Mouse (Mus musculus) heart, postnatal 10 days (tissue): Measurements from ENCODE around the gene Stxbp2. TPM values are rescaled to one million over a fixed set of nuclear protein-coding genes. Genes with fewer than 3 reads are reported as not detected.

ENCODE experiments used
- DNase-seq, 2 experiments: peaks; one replicate each; pipeline ENCODE4 v3.0.0; 2021
- intact Hi-C: fragments of 180-260 bp; cut with DNase I; formaldehyde crosslinking; loops from one replicate; pipeline ENCODE4 v1.15.1; 2025
- total RNA-seq, 2 experiments: library from RNA; stranded (reverse); gene quantifications; 2 replicates each; pipeline ENCODE4 v1.2.3; 2021

The Stxbp2 gene
- total RNA-seq, 2 experiments from 2014 or later, result 13.9 to 14.0 TPM

- DNase-seq, result no peak
- intact Hi-C loops, result loop anchor here (10.0 kb wide), 1 partner anchor 628 kb away; the partner anchor contains the start of genes Ctxn1 and Snapc2
These were observed 3.8 kb upstream of the Stxbp2 start for GRCm38 (mm10) chr8:3626971-3627370.

- intact Hi-C loops, result loop anchor here (2.0 to 10.0 kb wide), 2 partner anchors 45 to 627 kb away; partner anchors contain the start of genes Ctxn1, Fcor and Snapc2
- DNase-seq, result peak; percentile 24 to 36
These were observed 2.7 kb upstream of the Stxbp2 start for GRCm38 (mm10) chr8:3628014-3628413.

GRCm38 (mm10) chr8:3631478-3631875 lies 722 bp downstream of the Stxbp2 start:
- intact Hi-C loops, result no loop called here
- DNase-seq, result no peak

GRCm38 (mm10) chr8:3645804-3646203 lies 15.0 kb downstream of the Stxbp2 start:
- peak; percentile 20 to 32 for DNase-seq
- intact Hi-C loops, result no loop called here

GRCm38 (mm10) chr8:3646824-3647531 lies 16.2 kb downstream of the Stxbp2 start:
- DNase-seq, result no peak
- intact Hi-C loops, result no loop called here

- intact Hi-C loops, result no loop called here
- no peak for DNase-seq
These were observed 16.8 kb downstream of the Stxbp2 start for GRCm38 (mm10) chr8:3647561-3647960.

GRCm38 (mm10) chr8:3648268-3648667 lies 17.5 kb downstream of the Stxbp2 start:
- DNase-seq, result no peak
- intact Hi-C loops, result no loop called here

GRCm38 (mm10) chr8:3648990-3649389 lies 18.2 kb downstream of the Stxbp2 start:
- intact Hi-C loops, result no loop called here
- no peak for DNase-seq

GRCm38 (mm10) chr8:3652845-3653244 lies 22.1 kb downstream of the Stxbp2 start:
- intact Hi-C loops, result no loop called here
- DNase-seq, result no peak

GRCm38 (mm10) chr8:3654726-3655508 lies 24.2 kb downstream of the Stxbp2 start:
- DNase-seq, result no peak
- intact Hi-C loops, result no loop called here

GRCm38 (mm10) chr8:3655526-3655925 lies 24.8 kb downstream of the Stxbp2 start, which contains the start of gene Retn:
Retn (plus strand) TSS chr8:3655770.
- no peak for DNase-seq
- intact Hi-C loops, result no loop called here

- DNase-seq, result no peak
- intact Hi-C loops, result no loop called here
These were observed 26.1 kb downstream of the Stxbp2 start for GRCm38 (mm10) chr8:3656725-3657381.

GRCm38 (mm10) chr8:3660889-3661288 lies 30.1 kb downstream of the Stxbp2 start:
- DNase-seq, result no peak

GRCm38 (mm10) chr8:3664405-3664804 lies 33.6 kb downstream of the Stxbp2 start:
- intact Hi-C loops, result no loop called here
- no peak for DNase-seq

More at GRCm38 (mm10) chr8:3660889-3661288, 30.1 kb downstream of the Stxbp2 start:
- intact Hi-C loops, result no loop called here

GRCm38 (mm10) chr8:3665507-3665906 lies 34.8 kb downstream of the Stxbp2 start, which contains the start of gene Mcemp1:
Mcemp1 (plus strand) TSS chr8:3665754.
- no peak for DNase-seq
- intact Hi-C loops, result no loop called here

GRCm38 (mm10) chr8:3670388-3670787 lies 39.6 kb downstream of the Stxbp2 start:
- intact Hi-C loops, result loop anchor here (5.0 to 10.0 kb wide), 2 partner anchors 208 to 316 kb away; partner anchors contain the start of gene A430078G23Rik
- no peak for DNase-seq

- intact Hi-C loops, result loop anchor here (1.0 to 10.0 kb wide), 4 partner anchors 43 to 317 kb away; partner anchors contain the start of gene A430078G23Rik
These were observed 41.3 kb downstream of the Stxbp2 start, which contains the start of gene Fcor for GRCm38 (mm10) chr8:3671980-3672491. Fcor (minus strand) TSS chr8:3672362.

GRCm38 (mm10) chr8:3674671-3675070 lies 43.9 kb downstream of the Stxbp2 start:
- intact Hi-C loops, result loop anchor here (5.0 to 10.0 kb wide), 2 partner anchors 212 to 320 kb away; partner anchors contain the start of gene A430078G23Rik
- DNase-seq, result no peak

More at GRCm38 (mm10) chr8:3671980-3672491, 41.3 kb downstream of the Stxbp2 start, which contains the start of gene Fcor:
- DNase-seq, result peak; percentile 80 to 86

- peak; percentile 95 for DNase-seq
These were observed 45.6 kb downstream of the Stxbp2 start, which contains the start of gene Trappc5 for GRCm38 (mm10) chr8:3676131-3676992. Trappc5 (plus strand) TSS chr8:3676299.

More at GRCm38 (mm10) chr8:3676131-3676992, 45.6 kb downstream of the Stxbp2 start, which contains the start of gene Trappc5:
- intact Hi-C loops, result loop anchor here (2.0 to 10.0 kb wide), 2 partner anchors 56 to 322 kb away; partner anchors contain the start of genes A430078G23Rik, Pet100 and Xab2
